Comparison of ENCODE assay signal across 16 mouse cellular contexts in the genomic region with DNA sequence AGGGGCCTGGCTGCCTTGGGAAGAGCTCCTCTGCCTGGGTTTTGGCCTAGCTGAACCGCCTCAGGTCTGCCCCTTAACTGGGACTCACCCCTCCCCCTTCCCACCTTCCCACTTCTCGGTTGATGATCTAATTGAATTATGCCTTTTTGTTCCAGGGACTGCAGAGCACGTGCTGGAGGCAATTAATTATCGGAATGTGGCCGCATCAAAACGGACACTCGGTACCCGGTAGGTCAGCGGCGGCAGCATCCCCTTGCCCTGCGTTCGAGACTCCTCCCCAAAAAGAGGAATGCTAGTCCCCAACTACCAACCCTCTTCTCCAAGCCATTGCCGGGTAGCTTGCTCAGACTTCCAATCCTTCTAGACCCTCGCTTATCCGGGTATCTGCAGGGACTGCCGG. TPM values are rescaled to one million over a fixed set of nuclear protein-coding genes. Genes with fewer than 3 reads are reported as not detected.
DNase-seq lines count a peak whose midpoint lies in the region; ATAC-seq lines count a peak whose summit lies in the region.
"Had no signal": no experiment of that assay in that cellular context is flagged by ENCODE, and none has a peak within 500 bp of the region (broad histone marks: within the 10 kb centered on the region; RNA-seq: fewer than 3 reads in every experiment).

No protein-coding gene starts in this region.

- no peak for ATAC-seq in hindbrain, embryonic 12.5 days (ENCODE audit: low FRiP score)
- ATAC-seq in midbrain, embryonic 12.5 days (ENCODE audit: low FRiP score, low read depth) = no peak
- ATAC-seq in liver, embryonic 11.5 days (replicated peaks; ENCODE audit: low FRiP score) = no peak

- H3K27me3 ChIP-seq in hindbrain, embryonic 12.5 days = peaks cover 38% of the 10 kb centered on the region
- H3K27me3 ChIP-seq in midbrain, embryonic 12.5 days = peaks cover 33% of the 10 kb centered on the region
- H3K27me3 ChIP-seq in liver, embryonic 11.5 days (replicated peaks; ENCODE audit: control insufficient read depth, insufficient read depth, low read length) = peaks cover 87% of the 10 kb centered on the region

- no peaks in the 10 kb centered on the region for H3K36me3 ChIP-seq in hindbrain, embryonic 12.5 days
- no peaks in the 10 kb centered on the region for H3K36me3 ChIP-seq in midbrain, embryonic 12.5 days
- H3K36me3 ChIP-seq in liver, embryonic 11.5 days (ENCODE audit: control insufficient read depth, insufficient read depth, low read length) = no peaks in the 10 kb centered on the region

- H3K4me2 ChIP-seq in hindbrain, embryonic 12.5 days (replicated peaks) = peak overlapping the region; percentile 33
- H3K4me2 ChIP-seq in midbrain, embryonic 12.5 days (replicated peaks) = peak overlapping the region; percentile 56
- no peak overlapping the region for H3K4me2 ChIP-seq in liver, embryonic 11.5 days

- intact Hi-C loops in left cerebral cortex, postnatal 4 days (cut with DNase I) = no loop called here
- intact Hi-C loops in left cerebral cortex, postnatal 10 days (cut with DNase I) = no loop called here

- H3K9ac ChIP-seq in hindbrain, embryonic 12.5 days = no peak overlapping the region
- H3K9ac ChIP-seq in midbrain, embryonic 12.5 days (replicated peaks) = peak overlapping the region; percentile 31
- no peak overlapping the region for H3K9ac ChIP-seq in liver, embryonic 11.5 days (ENCODE audit: low read depth, low read length)

- no peak overlapping the region for H3K4me3 ChIP-seq in hindbrain, embryonic 12.5 days
- H3K4me3 ChIP-seq in midbrain, embryonic 12.5 days = peak overlapping the region; percentile 24
- H3K4me3 ChIP-seq in liver, embryonic 11.5 days (ENCODE audit: low read depth, low read length) = no peak overlapping the region
- H3K4me3 ChIP-seq: myocyte had no signal

- no peak overlapping the region for H3K27ac ChIP-seq in hindbrain, embryonic 12.5 days
- peak overlapping the region; percentile 35; the same call in 1 of the 2 replicates for H3K27ac ChIP-seq in midbrain, embryonic 12.5 days (replicated peaks)
- no peak overlapping the region for H3K27ac ChIP-seq in liver, embryonic 11.5 days (ENCODE audit: low read depth, low read length)

- H3K4me1 ChIP-seq in hindbrain, embryonic 12.5 days = no peaks in the 10 kb centered on the region
- no peaks in the 10 kb centered on the region for H3K4me1 ChIP-seq in midbrain, embryonic 12.5 days
- no peaks in the 10 kb centered on the region for H3K4me1 ChIP-seq in liver, embryonic 11.5 days (replicated peaks; ENCODE audit: control insufficient read depth, insufficient read depth, low read length)

- 12% methylated on average over 16 of the region's 16 CpGs for WGBS in hindbrain, embryonic 12.5 days
- 10% methylated on average over 16 of the region's 16 CpGs for WGBS in midbrain, embryonic 12.5 days
- 11% methylated on average over 16 of the region's 16 CpGs for WGBS in liver, embryonic 11.5 days

- no peaks in the 10 kb centered on the region for H3K9me3 ChIP-seq in hindbrain, embryonic 12.5 days (replicated peaks)
- no peaks in the 10 kb centered on the region for H3K9me3 ChIP-seq in midbrain, embryonic 12.5 days
- H3K9me3 ChIP-seq in liver, embryonic 11.5 days (ENCODE audit: control insufficient read depth, low read length) = no peaks in the 10 kb centered on the region

- peak; percentile 26 for DNase-seq in left cerebral cortex, postnatal 4 days
- no peak for DNase-seq in left cerebral cortex, postnatal 10 days (ENCODE audit: extremely low spot score in 1 of 2, low spot score in 2 of 2)
- DNase-seq in retina, postnatal 1 day = peak; percentile 30
- DNase-seq in lung, adult 18-20 months = no peak
- no peak for DNase-seq in adrenal gland, postnatal 25 days
- DNase-seq in liver, embryonic 11.5 days (ENCODE audit: low spot score) = no peak
- DNase-seq: adrenal gland, postnatal 10 days; heart, adult 11 months; heart, postnatal 4 days; liver; lung, postnatal 36 days; thymus, postnatal 25 days had no signal

RNA-seq across cellular contexts. Expression of gene Zic3, which starts 5.6 kb away (rescaled TPM):
- total RNA-seq in left cerebral cortex, postnatal 4 days (2021) = 1 to 10 TPM; 6.4 to 8.9 TPM
- 1 to 10 TPM; 4.8 to 5.6 TPM for total RNA-seq in left cerebral cortex, postnatal 10 days (2021)
- polyA plus RNA-seq in hindbrain, embryonic 12.5 days (2016; fragmentation: Nextera tagmentation; extraction: Ambion mirVana) = 27.5 and 31.5 TPM in 2 replicates
- 38.8 and 49.3 TPM in 2 replicates for polyA plus RNA-seq in midbrain, embryonic 12.5 days (2016; fragmentation: Nextera tagmentation; extraction: Ambion mirVana)
- not detected in 2 replicates for total RNA-seq in adrenal gland, postnatal 25 days (2021)
- polyA plus RNA-seq in liver, embryonic 11.5 days (2014; fragmentation: Nextera tagmentation; extraction: Ambion mirVana) = 0.05 TPM in 1 of 2 replicates, not detected in the other
- total RNA-seq: adrenal gland, postnatal 10 days; heart, postnatal 4 days had no signal
- polyA plus RNA-seq: kidney, embryonic 14.5 days; myocyte had no signal

Comparison
In these comparisons a context has a peak if more than half of its experiments do, and no peak if none do; other contexts are left out.
1. DNase-seq: peak in left cerebral cortex, postnatal 4 days (single experiment) and retina, postnatal 1 day (single experiment); none in left cerebral cortex, postnatal 10 days (0 of 2), lung, adult 18-20 months (0 of 2), adrenal gland, postnatal 25 days (single experiment) and liver, embryonic 11.5 days (single experiment).